Mouse (Mus musculus) liver, postnatal 0 days (tissue): Measurements from ENCODE around the gene Edn2.

ENCODE experiments used
- CTCF ChIP-seq: sonication (generic); IDR thresholded peaks from 2 replicates; pipeline ENCODE4 v1.5.1; 2016; ENCODE audit warnings: antibody characterized with exemption, low read depth
- EP300 ChIP-seq: IDR thresholded peaks from 2 replicates; pipeline ENCODE4 v1.6.1; 2016; ENCODE audit warnings: antibody characterized with exemption, low read depth, mild to moderate bottlenecking

DNA sequence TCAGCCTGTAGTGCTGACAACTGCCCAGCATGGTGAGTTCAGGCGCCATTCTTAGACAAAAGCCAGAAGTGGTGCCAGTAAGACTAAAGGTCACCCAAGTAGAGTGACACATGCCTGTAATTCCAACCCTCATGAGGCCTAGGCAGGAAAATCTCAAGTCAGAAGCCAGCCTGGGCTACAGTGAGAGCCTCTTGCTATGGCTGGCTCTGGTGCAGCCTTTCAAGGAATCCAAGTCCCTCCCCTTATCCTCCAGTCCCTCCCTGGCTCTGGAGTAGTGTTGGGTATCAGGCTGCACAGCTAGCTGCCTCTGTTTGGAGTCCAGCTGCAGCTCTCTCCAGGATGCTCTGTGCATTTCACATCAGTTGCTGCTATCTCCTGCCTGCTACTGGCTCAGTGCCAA is 19.2 kb upstream of the Edn2 start:
- TF ChIP-seq CTCF = no peak
- TF ChIP-seq EP300 = no peak
